Mouse (Mus musculus) midbrain, embryonic 14.5 days (tissue): ENCODE results near the gene Rnase12. TPM values are rescaled to one million over a fixed set of nuclear protein-coding genes. Genes with fewer than 3 reads are reported as not detected.

Source experiments
- ATAC-seq: fragments of 200-750 bp; cut with Nextera tagmentation; 2 replicates; pipeline ENCODE4 v1.8.0; 2017; ENCODE audit warnings: moderate number of reproducible peaks, moderate library complexity; ENCODE audit not compliant: low FRiP score, low TSS enrichment
- DNase-seq: peaks from one replicate; pipeline ENCODE4 v3.0.0-alpha.2; 2015
- H3K27ac ChIP-seq: fragments of 300-500 bp; sonication (generic); replicated peaks from 2 replicates; pipeline ENCODE4 v1.5.1; 2014; ENCODE audit warnings: mild to moderate bottlenecking, low read depth, low read length, moderate library complexity
- H3K27me3 ChIP-seq: fragments of 300-500 bp; sonication (generic); 2 replicates; pipeline ENCODE4 v1.6.1; 2014; ENCODE audit warnings: low read length, control low read depth, mixed read lengths; ENCODE audit not compliant: control insufficient read depth, insufficient read depth
- H3K36me3 ChIP-seq: fragments of 300-500 bp; sonication (generic); 2 replicates; pipeline ENCODE4 v1.6.1; 2014; ENCODE audit warnings: low read length, control low read depth; ENCODE audit not compliant: control insufficient read depth, insufficient read depth
- H3K4me1 ChIP-seq: fragments of 300-500 bp; sonication (generic); 2 replicates; pipeline ENCODE4 v1.6.1; 2014; ENCODE audit warnings: mild to moderate bottlenecking, antibody characterized with exemption, low read length, control low read depth; ENCODE audit not compliant: control insufficient read depth, insufficient read depth
- H3K4me2 ChIP-seq: fragments of 300-500 bp; sonication (generic); 2 replicates; pipeline ENCODE4 v1.6.1; 2014; ENCODE audit warnings: mild to moderate bottlenecking, low read length, moderate library complexity
- H3K4me3 ChIP-seq: fragments of 300-500 bp; sonication (generic); replicated peaks from 2 replicates; pipeline ENCODE4 v1.5.1; 2014; ENCODE audit warnings: low read depth, low read length
- H3K9ac ChIP-seq: fragments of 300-500 bp; sonication (generic); replicated peaks from 2 replicates; pipeline ENCODE4 v1.6.1; 2014; ENCODE audit warnings: mild to moderate bottlenecking, low read length, moderate library complexity
- H3K9me3 ChIP-seq: fragments of 300-500 bp; sonication (generic); 2 replicates; pipeline ENCODE4 v1.6.1; 2016; ENCODE audit warnings: low read length, control low read depth, mixed read lengths; ENCODE audit not compliant: control insufficient read depth
- WGBS: fragments of 180-500 bp; shearing (Covaris S2); extraction: QIAGEN DNeasy Blood & Tissue Kit; methylation state at CpG from one replicate; pipeline ENCODE4 v1.1.7; 2014; 5-methylcytosine and 5-hydroxymethylcytosine counted together
- polyA plus RNA-seq: library from polyadenylated mRNA; unstranded; fragments of >200 nt; fragmentation: Nextera tagmentation; extraction: Ambion mirVana; gene quantifications from 2 replicates; pipeline ENCODE4 v1.2.1, GENCODE M21; 2014

The Rnase12 gene
- polyA plus RNA-seq, 1 experiment from 2014 or later, result 0.34 TPM

- WGBS, result under 1% methylated on average over 23 of the region's 23 CpGs
- DNase-seq, result peak; percentile 86
- Histone ChIP-seq H3K9me3 (no peaks in the 10 kb centered on the region), H3K9ac (peak overlapping the region; percentile 59), H3K4me1 (0 out of 2 replicates have a peak, but pooled peaks cover 6% of the 10 kb centered on the region), H3K36me3 (no peaks in the 10 kb centered on the region), H3K27me3 (peaks cover 10% of the 10 kb centered on the region), H3K4me3 (peak overlapping the region; percentile 67), H3K27ac (peak overlapping the region; percentile 46), H3K4me2 (peak overlapping the region; percentile 76)
- ATAC-seq, result peak; percentile 55
Observed at GRCm38 (mm10) chr14:51088166-51088969, 30.9 kb upstream of the Rnase12 start.

GRCm38 (mm10) chr14:51087762-51088161 lies 30.3 kb upstream of the Rnase12 start:
- ATAC-seq, result no peak
- Histone ChIP-seq H3K4me1 (0 out of 2 replicates have a peak, but pooled peaks cover 10% of the 10 kb centered on the region), H3K4me2 (peak overlapping the region; percentile 76), H3K9ac (0 out of 2 replicates have a peak overlapping the region, but pooled peaks have one; percentile 59), H3K27ac (no peak overlapping the region), H3K4me3 (peak overlapping the region; percentile 67), H3K27me3 (peaks cover 15% of the 10 kb centered on the region), H3K36me3 (no peaks in the 10 kb centered on the region), H3K9me3 (no peaks in the 10 kb centered on the region)
- peak; percentile 31 for DNase-seq
- 9% methylated on average over 9 of the region's 9 CpGs for WGBS

GRCm38 (mm10) chr14:51085911-51086310 lies 28.4 kb upstream of the Rnase12 start:
- Histone ChIP-seq H3K4me1 (0 out of 2 replicates have a peak, but pooled peaks cover 10% of the 10 kb centered on the region), H3K27me3 (peaks cover 15% of the 10 kb centered on the region), H3K9ac (no peak overlapping the region), H3K4me2 (no peak overlapping the region), H3K36me3 (no peaks in the 10 kb centered on the region), H3K4me3 (no peak overlapping the region), H3K27ac (no peak overlapping the region), H3K9me3 (no peaks in the 10 kb centered on the region)
- WGBS, result 82% methylated on average over 4 of the region's 4 CpGs
- DNase-seq (no peak), ATAC-seq (no peak)

- Histone ChIP-seq H3K4me1 (0 out of 2 replicates have a peak, but pooled peaks cover 10% of the 10 kb centered on the region), H3K4me2 (no peak overlapping the region), H3K9me3 (no peaks in the 10 kb centered on the region), H3K9ac (no peak overlapping the region), H3K4me3 (no peak overlapping the region), H3K27me3 (peaks cover 15% of the 10 kb centered on the region), H3K27ac (no peak overlapping the region), H3K36me3 (no peaks in the 10 kb centered on the region)
- ATAC-seq, result no peak
- WGBS, result 86% methylated on average over 2 of the region's 2 CpGs
- DNase-seq, result no peak
Observed at GRCm38 (mm10) chr14:51085086-51085485, 27.6 kb upstream of the Rnase12 start.

GRCm38 (mm10) chr14:51083805-51084204 lies 26.3 kb upstream of the Rnase12 start:
- DNase-seq (no peak), ATAC-seq (no peak)
- Histone ChIP-seq H3K27me3 (peaks cover 15% of the 10 kb centered on the region), H3K9me3 (no peaks in the 10 kb centered on the region), H3K27ac (no peak overlapping the region), H3K36me3 (no peaks in the 10 kb centered on the region), H3K9ac (no peak overlapping the region; the same call in 1 of the 2 replicates), H3K4me1 (0 out of 2 replicates have a peak, but pooled peaks cover 10% of the 10 kb centered on the region), H3K4me2 (peak overlapping the region; percentile 69), H3K4me3 (peak overlapping the region; percentile 43)
- WGBS, result 13% methylated on average over 7 of the region's 7 CpGs

GRCm38 (mm10) chr14:51082599-51083581 lies 25.4 kb upstream of the Rnase12 start:
- Histone ChIP-seq H3K9ac (peak overlapping the region; percentile 48), H3K4me2 (peak overlapping the region; percentile 69), H3K36me3 (no peaks in the 10 kb centered on the region), H3K9me3 (no peaks in the 10 kb centered on the region), H3K4me1 (0 out of 2 replicates have a peak, but pooled peaks cover 10% of the 10 kb centered on the region), H3K27ac (no peak overlapping the region), H3K27me3 (peaks cover 15% of the 10 kb centered on the region), H3K4me3 (peak overlapping the region; percentile 43)
- DNase-seq (peak; percentile 69), ATAC-seq (peak; percentile 78)
- WGBS, result 3% methylated on average over 39 of the region's 40 CpGs

GRCm38 (mm10) chr14:51081035-51081434 lies 23.6 kb upstream of the Rnase12 start:
- no peaks in the 10 kb centered on the region for H3K9me3 ChIP-seq
- DNase-seq (no peak), ATAC-seq (no peak)
- no peak overlapping the region for H3K9ac ChIP-seq
- no peak overlapping the region for H3K4me3 ChIP-seq
- H3K4me1 ChIP-seq, result 0 out of 2 replicates have a peak, but pooled peaks cover 10% of the 10 kb centered on the region
- 89% methylated on average over 2 of the region's 2 CpGs for WGBS
- H3K36me3 ChIP-seq, result no peaks in the 10 kb centered on the region
- H3K27me3 ChIP-seq, result peaks cover 15% of the 10 kb centered on the region
- no peak overlapping the region for H3K4me2 ChIP-seq
- H3K27ac ChIP-seq, result no peak overlapping the region

GRCm38 (mm10) chr14:51079180-51079579 lies 21.7 kb upstream of the Rnase12 start:
- Histone ChIP-seq H3K4me2 (no peak overlapping the region), H3K9me3 (no peaks in the 10 kb centered on the region), H3K27ac (no peak overlapping the region), H3K9ac (no peak overlapping the region), H3K36me3 (no peaks in the 10 kb centered on the region), H3K4me1 (0 out of 2 replicates have a peak, but pooled peaks cover 10% of the 10 kb centered on the region), H3K4me3 (no peak overlapping the region), H3K27me3 (peaks cover 11% of the 10 kb centered on the region)
- 94% methylated on average over 1 of the region's 1 CpGs for WGBS
- ATAC-seq (no peak), DNase-seq (no peak)
